Mouse (Mus musculus): ENCODE data around the gene Hcst. TPM values are rescaled to one million over a fixed set of nuclear protein-coding genes. Genes with fewer than 3 reads are reported as not detected.
A peak's percentile ranks its signal among the peaks of the same experiment; 100 is the strongest.

The Hcst gene
- total and polyA plus RNA-seq, 2 experiments from 2014 or later: 1.4 TPM; not detected in 1

DNA sequence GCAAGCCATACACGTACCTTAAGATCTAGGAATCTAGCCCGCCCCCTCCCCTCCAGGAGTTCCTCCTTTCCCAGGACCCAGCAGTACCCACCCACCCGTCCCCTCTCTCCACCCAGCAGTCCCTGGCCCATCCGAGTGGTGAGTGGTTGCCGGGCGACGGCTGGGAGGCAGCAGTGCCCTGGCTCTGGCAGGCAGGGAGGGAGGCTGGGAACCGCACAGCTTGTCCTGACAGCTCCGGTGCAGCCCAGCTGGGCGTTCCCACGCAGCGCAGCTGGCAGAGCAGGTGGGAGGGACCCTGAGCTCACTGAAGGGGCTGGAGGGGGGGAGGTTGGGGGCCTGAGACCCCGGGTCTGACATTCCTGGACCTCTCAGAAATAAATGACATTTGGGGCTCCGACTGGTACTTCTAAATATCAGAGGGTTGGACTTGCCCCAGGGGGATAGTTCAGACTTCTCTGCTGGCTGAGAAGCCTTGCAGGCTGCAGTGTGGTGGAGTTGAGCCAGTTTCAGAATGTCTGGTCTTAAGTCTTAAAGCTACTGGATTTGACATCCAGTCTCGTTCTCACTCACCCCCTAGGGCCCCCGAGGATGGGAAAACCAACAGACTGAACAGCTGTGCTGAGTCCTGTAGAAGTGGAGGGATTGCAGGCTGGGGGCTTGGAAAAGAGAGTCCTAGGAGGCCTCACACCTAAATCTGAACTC lies 38.1 kb upstream of the Hcst start, which contains the start of the genes Kirrel2 and Nphs1:
TSS of gene Kirrel2 (minus strand) at position 62 of the 702 bp plus-strand sequence.
TSS of gene Nphs1 (plus strand) at position 687 of the 702 bp plus-strand sequence.
- TF ChIP-seq EP300 (IDR thresholded peaks at IDR 0.05; ENCODE audit: low read depth): no peak
- TF ChIP-seq CTCF (IDR thresholded peaks at IDR 0.05; ENCODE audit: low read depth): no peak

GRCm38 (mm10) chr7:30456911-30457628 lies 37.4 kb upstream of the Hcst start:
- TF ChIP-seq EP300 (IDR thresholded peaks at IDR 0.05; ENCODE audit: low read depth): no peak
- TF ChIP-seq CTCF (IDR thresholded peaks at IDR 0.05; ENCODE audit: low read depth): no peak
- WGBS: 2% methylated on average over 31 of the region's 31 CpGs
- H3K9ac ChIP-seq (replicated peaks; ENCODE audit: low read depth, low read length): no peak overlapping the region
- no peak for DNase-seq (ENCODE audit: low spot score)
- H3K4me2 ChIP-seq (ENCODE audit: low read depth, low read length): 0 out of 2 replicates have a peak overlapping the region, but pooled peaks have one; percentile 5
- H3K27me3 ChIP-seq (ENCODE audit: control insufficient read depth, insufficient read depth, low read length): peaks cover 91% of the 10 kb centered on the region
- H3K36me3 ChIP-seq (replicated peaks; ENCODE audit: control insufficient read depth, insufficient read depth, low read length): no peaks in the 10 kb centered on the region
- ATAC-seq (ENCODE audit: insufficient read depth, low read depth): no peak
- H3K9me3 ChIP-seq (replicated peaks; ENCODE audit: control insufficient read depth, low read length): no peaks in the 10 kb centered on the region
- no peaks in the 10 kb centered on the region for H3K4me1 ChIP-seq (ENCODE audit: control insufficient read depth, insufficient read depth)
- no peak overlapping the region for H3K27ac ChIP-seq (ENCODE audit: low read depth)
- no peak overlapping the region for H3K4me3 ChIP-seq (ENCODE audit: low read depth, low read length)

More for the DNA sequence above, 38.1 kb upstream of the Hcst start, which contains the start of the genes Kirrel2 and Nphs1:
- ATAC-seq (ENCODE audit: insufficient read depth, low read depth): no peak
- Histone ChIP-seq H3K27ac (ENCODE audit: low read depth) (no peak within 1 kb of the TSS), H3K9ac (replicated peaks; ENCODE audit: low read depth, low read length) (no peak within 1 kb of the TSS), H3K36me3 (replicated peaks; ENCODE audit: control insufficient read depth, insufficient read depth, low read length) (no peaks in the 10 kb centered on the region), H3K9me3 (replicated peaks; ENCODE audit: control insufficient read depth, low read length) (no peaks in the 10 kb centered on the region), H3K4me1 (ENCODE audit: control insufficient read depth, insufficient read depth) (no peaks in the 10 kb centered on the region), H3K4me2 (ENCODE audit: low read depth, low read length) (0 out of 2 replicates have a peak within 1 kb of the TSS, but pooled peaks have one; percentile 5), H3K27me3 (ENCODE audit: control insufficient read depth, insufficient read depth, low read length) (peaks cover 92% of the 10 kb centered on the region), H3K4me3 (ENCODE audit: low read depth, low read length) (no peak within 1 kb of the TSS)
- no peak for DNase-seq (ENCODE audit: low spot score)
- 4% methylated on average over 16 of the region's 16 CpGs for WGBS

DNA sequence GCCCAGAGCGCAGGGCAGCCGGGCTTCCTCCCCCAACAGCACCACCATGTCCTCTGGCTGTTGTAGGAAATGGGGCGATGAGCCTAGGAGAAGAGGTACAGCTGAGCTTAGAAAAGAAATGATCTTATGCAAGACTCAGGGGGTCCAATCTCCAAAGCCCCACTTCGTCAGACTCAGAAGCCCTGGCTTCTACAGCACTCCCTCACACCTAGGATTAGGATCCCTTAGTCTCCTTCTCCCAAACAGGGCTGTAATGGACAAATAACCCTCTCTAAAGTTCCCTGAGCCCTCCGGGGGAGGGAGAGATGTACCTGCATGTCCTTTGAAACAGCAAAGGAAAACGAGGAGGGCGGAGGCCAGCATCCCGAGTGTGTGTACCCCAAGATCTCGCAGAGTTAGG lies 36.8 kb upstream of the Hcst start:
- Histone ChIP-seq H3K27me3 (ENCODE audit: control insufficient read depth, insufficient read depth, low read length) (peaks cover 90% of the 10 kb centered on the region), H3K36me3 (replicated peaks; ENCODE audit: control insufficient read depth, insufficient read depth, low read length) (no peaks in the 10 kb centered on the region), H3K9me3 (replicated peaks; ENCODE audit: control insufficient read depth, low read length) (no peaks in the 10 kb centered on the region), H3K4me2 (ENCODE audit: low read depth, low read length) (no peak overlapping the region), H3K9ac (replicated peaks; ENCODE audit: low read depth, low read length) (no peak overlapping the region), H3K4me1 (ENCODE audit: control insufficient read depth, insufficient read depth) (no peaks in the 10 kb centered on the region), H3K27ac (ENCODE audit: low read depth) (no peak overlapping the region), H3K4me3 (ENCODE audit: low read depth, low read length) (no peak overlapping the region)
- no peak for ATAC-seq (ENCODE audit: insufficient read depth, low read depth)
- no peak for DNase-seq (ENCODE audit: low spot score)
- 3% methylated on average over 9 of the region's 9 CpGs for WGBS
- no peak for TF ChIP-seq CTCF (IDR thresholded peaks at IDR 0.05; ENCODE audit: low read depth)
- no peak for TF ChIP-seq EP300 (IDR thresholded peaks at IDR 0.05; ENCODE audit: low read depth)

- Histone ChIP-seq H3K4me3 (ENCODE audit: low read depth, low read length) (no peak overlapping the region), H3K4me2 (ENCODE audit: low read depth, low read length) (no peak overlapping the region)
These were observed 34.6 kb upstream of the Hcst start for GRCm38 (mm10) chr7:30454259-30454658.

DNA sequence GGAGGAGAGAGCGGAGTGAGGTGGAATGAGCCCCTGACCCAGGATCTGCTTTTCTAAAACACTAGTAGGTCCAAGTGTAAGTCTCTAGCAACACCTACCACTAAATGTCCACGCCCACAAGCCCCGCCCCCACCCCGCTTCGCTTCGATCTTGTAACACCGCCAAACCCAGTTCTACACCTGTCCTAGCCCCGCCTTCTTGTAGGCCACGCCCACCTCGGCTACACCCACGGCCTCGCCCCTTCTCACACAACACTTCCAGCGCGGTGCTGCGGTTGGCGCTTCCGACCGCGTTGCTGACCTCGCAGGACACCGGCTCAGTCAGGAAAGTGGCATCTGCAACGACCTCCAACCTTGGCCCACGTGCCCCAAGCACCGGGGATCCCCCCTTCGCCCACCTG lies 34.1 kb upstream of the Hcst start:
- H3K4me2 ChIP-seq (ENCODE audit: low read depth, low read length): no peak overlapping the region
- TF ChIP-seq CTCF (IDR thresholded peaks at IDR 0.05; ENCODE audit: low read depth) (no peak), EP300 (IDR thresholded peaks at IDR 0.05; ENCODE audit: low read depth) (no peak)
- no peaks in the 10 kb centered on the region for H3K4me1 ChIP-seq (ENCODE audit: control insufficient read depth, insufficient read depth)
- H3K4me3 ChIP-seq (ENCODE audit: low read depth, low read length): no peak overlapping the region
- no peaks in the 10 kb centered on the region for H3K9me3 ChIP-seq (replicated peaks; ENCODE audit: control insufficient read depth, low read length)
- ATAC-seq (ENCODE audit: insufficient read depth, low read depth): no peak
- no peak overlapping the region for H3K27ac ChIP-seq (ENCODE audit: low read depth)
- DNase-seq (ENCODE audit: low spot score): no peak
- peaks cover 65% of the 10 kb centered on the region for H3K27me3 ChIP-seq (ENCODE audit: control insufficient read depth, insufficient read depth, low read length)
- H3K36me3 ChIP-seq (replicated peaks; ENCODE audit: control insufficient read depth, insufficient read depth, low read length): no peaks in the 10 kb centered on the region
- no peak overlapping the region for H3K9ac ChIP-seq (replicated peaks; ENCODE audit: low read depth, low read length)
- WGBS: 4% methylated on average over 25 of the region's 25 CpGs

More at GRCm38 (mm10) chr7:30454259-30454658, 34.6 kb upstream of the Hcst start:
- H3K27ac ChIP-seq (ENCODE audit: low read depth): no peak overlapping the region
- TF ChIP-seq CTCF (IDR thresholded peaks at IDR 0.05; ENCODE audit: low read depth): no peak
- TF ChIP-seq EP300 (IDR thresholded peaks at IDR 0.05; ENCODE audit: low read depth): no peak
- H3K27me3 ChIP-seq (ENCODE audit: control insufficient read depth, insufficient read depth, low read length): peaks cover 70% of the 10 kb centered on the region
- no peaks in the 10 kb centered on the region for H3K9me3 ChIP-seq (replicated peaks; ENCODE audit: control insufficient read depth, low read length)
- H3K9ac ChIP-seq (replicated peaks; ENCODE audit: low read depth, low read length): no peak overlapping the region
- no peaks in the 10 kb centered on the region for H3K36me3 ChIP-seq (replicated peaks; ENCODE audit: control insufficient read depth, insufficient read depth, low read length)
- no peak for ATAC-seq (ENCODE audit: insufficient read depth, low read depth)
- DNase-seq (ENCODE audit: low spot score): no peak
- no peaks in the 10 kb centered on the region for H3K4me1 ChIP-seq (ENCODE audit: control insufficient read depth, insufficient read depth)
- WGBS: 14% methylated on average over 6 of the region's 6 CpGs
